ENCODE assay signal across 19 mouse cellular contexts in the genomic region with DNA sequence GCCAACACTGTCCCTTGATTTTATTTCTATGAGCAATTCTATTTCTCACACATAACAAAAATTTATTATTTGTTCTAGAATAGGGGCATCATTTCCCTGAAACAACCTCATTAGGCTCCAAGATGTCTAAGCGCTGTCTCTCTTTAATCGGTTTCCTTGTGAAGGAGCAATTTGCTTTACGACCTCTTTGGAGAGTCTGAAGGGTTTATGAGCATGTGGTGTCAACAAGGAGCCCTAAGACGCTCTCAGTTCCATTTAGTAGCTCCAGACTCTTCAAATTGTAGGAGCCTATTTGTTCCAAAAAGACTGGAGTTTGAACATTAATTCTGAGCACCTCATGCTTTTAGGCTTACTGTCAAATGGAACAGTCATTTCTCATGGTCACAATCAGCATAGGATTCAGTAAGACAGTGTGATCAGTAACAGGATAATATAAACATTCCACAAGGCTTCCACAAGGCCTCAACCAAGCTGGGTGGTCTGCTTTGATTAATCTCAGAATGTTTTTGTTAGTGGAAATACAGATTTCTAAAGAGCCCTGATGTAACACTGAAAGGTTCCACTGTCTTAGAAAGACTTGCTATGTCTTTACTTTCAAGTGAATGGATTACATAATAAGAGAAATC.
A peak's percentile ranks its signal among the peaks of the same experiment; 100 is the strongest.
DNase-seq lines count a peak whose midpoint lies in the region; ATAC-seq and TF ChIP-seq lines count a peak whose summit lies in the region.
"Had no signal": no experiment of that assay in that cellular context is flagged by ENCODE, and none has a peak within 500 bp of the region (broad histone marks: within the 10 kb centered on the region; RNA-seq: fewer than 3 reads in every experiment).

No protein-coding gene starts in this region.

- H3K4me2 ChIP-seq in kidney, embryonic 15.5 days = no peak overlapping the region
- H3K4me2 ChIP-seq in lung, embryonic 14.5 days = no peak overlapping the region
- H3K4me2 ChIP-seq: embryonic facial prominence, embryonic 12.5 days; forebrain, embryonic 12.5 days; heart, embryonic 12.5 days; hindbrain, embryonic 14.5 days had no signal

- no peak overlapping the region for H3K27ac ChIP-seq in kidney, embryonic 15.5 days
- H3K27ac ChIP-seq in lung, embryonic 14.5 days (ENCODE audit: low read depth) = no peak overlapping the region
- H3K27ac ChIP-seq: embryonic facial prominence, embryonic 12.5 days; forebrain, embryonic 12.5 days; gastrocnemius, adult 2 months; hindbrain, embryonic 10.5 days; hindbrain, embryonic 14.5 days had no signal

- no peak overlapping the region for H3K4me3 ChIP-seq in kidney, embryonic 15.5 days (replicated peaks)
- no peak overlapping the region for H3K4me3 ChIP-seq in lung, embryonic 14.5 days (ENCODE audit: low read depth, low read length)
- H3K4me3 ChIP-seq: embryonic facial prominence, embryonic 12.5 days; forebrain, embryonic 12.5 days; gastrocnemius, adult 2 months; heart, embryonic 12.5 days; hindbrain, embryonic 10.5 days had no signal

- ATAC-seq in kidney, embryonic 15.5 days (replicated peaks; ENCODE audit: low FRiP score) = peak; percentile 62; the same call in 1 of the 2 replicates
- ATAC-seq in lung, embryonic 14.5 days (ENCODE audit: insufficient read depth) = no peak
- no peak for ATAC-seq in activated CD4-positive, CD25-positive, alpha-beta regulatory T cell, adult 4 months
- ATAC-seq: forebrain, embryonic 16.5 days had no signal

- no peak for DNase-seq in kidney, postnatal 10 days
- peak; percentile 9 for DNase-seq in lung, embryonic 14.5 days
- no peak for DNase-seq in lung, postnatal 10 days
- peak; percentile 4 for DNase-seq in fat pad, adult 2 months (ENCODE audit: extremely low read depth, low read depth, low spot score)
- no peak for DNase-seq in right cerebral cortex, adult 2 months (ENCODE audit: low spot score in 2 of 2)
- DNase-seq: adrenal gland, adult 8-10 months; adrenal gland, postnatal 36 days; cerebellum, adult 2 months; cerebellum, postnatal 10 days; gastrocnemius, adult 2 months; gastrocnemius, postnatal 25 days had no signal

- no peak for TF ChIP-seq CTCF in lung, embryonic 14.5 days (IDR thresholded peaks at IDR 0.05; ENCODE audit: low read depth)

- H3K27me3 ChIP-seq in kidney, embryonic 15.5 days = no peaks in the 10 kb centered on the region
- no peaks in the 10 kb centered on the region for H3K27me3 ChIP-seq in lung, embryonic 14.5 days (ENCODE audit: insufficient read depth, low read length)
- H3K27me3 ChIP-seq: embryonic facial prominence, embryonic 12.5 days; forebrain, embryonic 12.5 days; heart, embryonic 12.5 days had no signal

- no peaks in the 10 kb centered on the region for H3K9me3 ChIP-seq in kidney, embryonic 15.5 days (replicated peaks)
- no peaks in the 10 kb centered on the region for H3K9me3 ChIP-seq in lung, embryonic 14.5 days (ENCODE audit: low read depth, low read length)
- H3K9me3 ChIP-seq: embryonic facial prominence, embryonic 12.5 days; forebrain, embryonic 12.5 days; heart, embryonic 12.5 days; hindbrain, embryonic 10.5 days had no signal

- 7% methylated on average over 4 of the region's 4 CpGs for WGBS in kidney, embryonic 15.5 days
- WGBS in lung, embryonic 14.5 days = 37% methylated on average over 4 of the region's 4 CpGs

- H3K9ac ChIP-seq in kidney, embryonic 15.5 days = no peak overlapping the region
- H3K9ac ChIP-seq in lung, embryonic 14.5 days = no peak overlapping the region
- H3K9ac ChIP-seq: embryonic facial prominence, embryonic 12.5 days; forebrain, embryonic 12.5 days; heart, embryonic 12.5 days; hindbrain, embryonic 14.5 days had no signal

- H3K4me1 ChIP-seq in kidney, embryonic 15.5 days = no peaks in the 10 kb centered on the region
- no peaks in the 10 kb centered on the region for H3K4me1 ChIP-seq in lung, embryonic 14.5 days (ENCODE audit: insufficient read depth)
- H3K4me1 ChIP-seq: embryonic facial prominence, embryonic 12.5 days; forebrain, embryonic 12.5 days; heart, embryonic 12.5 days; hindbrain, embryonic 10.5 days had no signal

- no peaks in the 10 kb centered on the region for H3K36me3 ChIP-seq in kidney, embryonic 15.5 days
- no peaks in the 10 kb centered on the region for H3K36me3 ChIP-seq in lung, embryonic 14.5 days (ENCODE audit: insufficient read depth)
- H3K36me3 ChIP-seq: embryonic facial prominence, embryonic 12.5 days; forebrain, embryonic 12.5 days; heart, embryonic 12.5 days; hindbrain, embryonic 10.5 days had no signal

Comparison
In these comparisons a context has a peak if more than half of its experiments do, and no peak if none do; other contexts are left out.
1. DNase-seq: peak in lung, embryonic 14.5 days (single experiment) and fat pad, adult 2 months (single experiment); none in kidney, postnatal 10 days (single experiment), lung, postnatal 10 days (single experiment) and right cerebral cortex, adult 2 months (0 of 2).